Mouse (Mus musculus): Measurements from ENCODE around the gene Foxd1.

- TF ChIP-seq CTCF (IDR thresholded peaks at IDR 0.05; ENCODE audit: borderline replicate concordance, extremely low read depth, insufficient read depth, insufficient read length), result peak; percentile 13; the same call in 1 of the 2 replicates
- TF ChIP-seq POLR2A (IDR thresholded peaks at IDR 0.05; ENCODE audit: borderline replicate concordance, extremely low read depth, insufficient read depth, insufficient read length, poor library complexity, severe bottlenecking), result peak; percentile 82
Observed at GRCm38 (mm10) chr13:98316480-98317245, 37.4 kb upstream of the Foxd1 start, which contains the start of gene Btf3.

Data from brain, embryonic 14.5 days (tissue).